Mouse (Mus musculus): Measurements from ENCODE around the gene Pik3r5. TPM values are rescaled to one million over a fixed set of nuclear protein-coding genes. Genes with fewer than 3 reads are reported as not detected.

Pik3r5 gene
- polyA plus RNA-seq, 1 experiment from 2014 or later = 0.74 TPM

DNA sequence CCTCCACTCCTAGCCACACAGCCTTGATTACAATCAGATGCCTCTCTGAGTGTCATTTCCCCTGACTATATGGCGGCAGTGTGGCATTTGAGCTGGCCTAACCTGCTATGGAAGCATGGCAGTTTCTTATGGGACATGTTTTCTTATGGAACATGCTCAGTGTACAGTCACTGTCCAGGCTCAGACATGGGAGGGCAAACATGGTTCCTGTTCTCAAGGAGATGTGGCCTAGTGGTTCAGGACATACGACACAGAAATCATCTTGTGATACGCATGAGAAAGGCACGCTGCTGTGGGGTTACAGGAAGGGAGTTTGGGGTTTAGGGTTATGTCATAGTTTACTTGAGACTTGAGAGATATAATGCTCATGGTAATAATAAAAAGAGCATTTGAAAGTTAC is 3.7 kb downstream of the Pik3r5 start:
- 94% methylated on average over 4 of the region's 4 CpGs for WGBS
- ATAC-seq (ENCODE audit: low FRiP score) = no peak

DNA sequence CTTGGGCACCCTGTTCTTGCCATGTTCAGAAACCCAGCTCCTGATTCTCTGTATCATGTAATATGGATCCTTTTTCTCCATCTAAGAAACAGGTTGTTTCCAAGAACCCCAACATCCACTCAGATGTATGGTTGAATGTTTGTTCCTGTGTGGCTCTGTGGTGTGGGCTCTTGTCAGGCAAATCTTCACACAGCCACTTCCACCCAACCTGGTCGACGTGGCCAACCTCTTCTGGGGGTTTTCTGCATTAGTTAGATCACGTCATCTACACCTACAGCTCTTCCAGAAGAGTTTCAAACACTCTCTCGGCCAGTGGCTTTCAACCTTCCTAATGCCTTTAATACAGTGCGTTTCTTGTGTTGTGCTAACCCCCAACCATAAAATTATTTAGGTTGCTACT is 4.5 kb downstream of the Pik3r5 start:
- no peak overlapping the region for H3K9ac ChIP-seq (ENCODE audit: low read depth, low read length)
- H3K27ac ChIP-seq (ENCODE audit: low read depth, low read length) = no peak overlapping the region
- 80% methylated on average over 5 of the region's 5 CpGs for whole genome bisulfite sequencing
- H3K4me2 ChIP-seq (replicated peaks; ENCODE audit: low read depth, low read length) = no peak overlapping the region
- no peaks in the 10 kb centered on the region for H3K36me3 ChIP-seq (ENCODE audit: control insufficient read depth, insufficient read depth, low read length)
- 0 out of 2 replicates have a peak, but pooled peaks cover 4% of the 10 kb centered on the region for H3K4me1 ChIP-seq (replicated peaks; ENCODE audit: control insufficient read depth, insufficient read depth, low read length)
- H3K27me3 ChIP-seq (ENCODE audit: control insufficient read depth, insufficient read depth, low read length) = peaks cover 5% of the 10 kb centered on the region; the same call in 1 of the 2 replicates
- H3K4me3 ChIP-seq (ENCODE audit: low read depth, low read length) = no peak overlapping the region
- no peak for DNase-seq (ENCODE audit: low spot score)
- no peak for ATAC-seq (ENCODE audit: low FRiP score)
- H3K9me3 ChIP-seq (ENCODE audit: control insufficient read depth, low read length) = no peaks in the 10 kb centered on the region

More for the DNA sequence above, 3.7 kb downstream of the Pik3r5 start:
- no peak overlapping the region for H3K4me3 ChIP-seq (ENCODE audit: low read depth, low read length)
- peaks cover 6% of the 10 kb centered on the region; the same call in 1 of the 2 replicates for H3K27me3 ChIP-seq (ENCODE audit: control insufficient read depth, insufficient read depth, low read length)
- H3K9ac ChIP-seq (ENCODE audit: low read depth, low read length) = no peak overlapping the region
- H3K4me2 ChIP-seq (replicated peaks; ENCODE audit: low read depth, low read length) = no peak overlapping the region
- H3K27ac ChIP-seq (ENCODE audit: low read depth, low read length) = no peak overlapping the region
- DNase-seq (ENCODE audit: low spot score) = no peak
- no peaks in the 10 kb centered on the region for H3K9me3 ChIP-seq (ENCODE audit: control insufficient read depth, low read length)
- H3K36me3 ChIP-seq (ENCODE audit: control insufficient read depth, insufficient read depth, low read length) = no peaks in the 10 kb centered on the region
- H3K4me1 ChIP-seq (replicated peaks; ENCODE audit: control insufficient read depth, insufficient read depth, low read length) = 0 out of 2 replicates have a peak, but pooled peaks cover 4% of the 10 kb centered on the region

DNA sequence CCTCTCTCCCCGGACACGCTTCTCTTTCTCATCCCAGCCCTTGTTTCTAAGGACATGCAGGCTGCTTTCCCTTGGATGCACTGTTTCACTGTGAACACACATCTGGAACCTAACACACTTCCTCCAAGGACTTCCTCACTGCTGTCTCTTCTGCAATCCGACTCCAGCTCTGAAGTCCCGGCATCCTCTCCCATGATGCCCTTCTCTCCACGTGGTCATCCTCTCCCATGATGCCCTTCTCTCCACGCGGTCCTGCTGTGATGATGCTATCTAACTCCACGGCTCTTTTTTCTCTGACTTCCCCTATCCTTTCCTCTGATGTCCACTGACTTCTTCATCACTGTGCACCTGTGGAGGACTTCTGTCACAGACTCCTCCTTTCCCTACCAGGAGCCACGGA is 8.2 kb downstream of the Pik3r5 start:
- DNase-seq (ENCODE audit: low spot score) = no peak
- Histone ChIP-seq H3K9me3 (ENCODE audit: control insufficient read depth, low read length) (no peaks in the 10 kb centered on the region), H3K27ac (ENCODE audit: low read depth, low read length) (no peak overlapping the region), H3K9ac (ENCODE audit: low read depth, low read length) (no peak overlapping the region), H3K4me1 (replicated peaks; ENCODE audit: control insufficient read depth, insufficient read depth, low read length) (no peaks in the 10 kb centered on the region), H3K36me3 (ENCODE audit: control insufficient read depth, insufficient read depth, low read length) (no peaks in the 10 kb centered on the region), H3K4me3 (ENCODE audit: low read depth, low read length) (no peak overlapping the region), H3K4me2 (replicated peaks; ENCODE audit: low read depth, low read length) (no peak overlapping the region), H3K27me3 (ENCODE audit: control insufficient read depth, insufficient read depth, low read length) (no peaks in the 10 kb centered on the region)
- WGBS = 79% methylated on average over 9 of the region's 9 CpGs
- no peak for ATAC-seq (ENCODE audit: low FRiP score)

DNA sequence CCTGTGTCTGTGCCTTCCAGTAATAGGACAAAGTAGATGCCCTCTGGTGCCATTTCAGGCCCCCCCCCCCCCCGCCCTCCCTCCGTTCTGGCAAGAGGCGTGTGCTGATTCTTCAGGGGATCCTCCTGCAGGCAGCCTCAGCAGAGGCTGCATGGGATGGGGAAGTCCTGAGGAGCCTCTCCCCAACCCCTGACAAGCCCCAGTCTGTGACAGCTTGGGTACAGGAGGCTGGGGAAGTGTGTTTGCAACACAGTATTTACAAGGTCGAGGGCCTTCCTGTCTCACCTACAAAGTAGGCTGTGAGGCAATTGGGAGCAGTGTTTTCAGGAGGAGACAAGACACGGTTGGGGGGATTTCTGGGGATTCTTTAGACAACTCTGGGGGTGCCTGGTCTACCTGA is 9.0 kb downstream of the Pik3r5 start:
- DNase-seq (ENCODE audit: low spot score) (no peak), ATAC-seq (ENCODE audit: low FRiP score) (no peak)
- Histone ChIP-seq H3K9ac (ENCODE audit: low read depth, low read length) (no peak overlapping the region), H3K4me2 (replicated peaks; ENCODE audit: low read depth, low read length) (no peak overlapping the region), H3K4me3 (ENCODE audit: low read depth, low read length) (no peak overlapping the region), H3K36me3 (ENCODE audit: control insufficient read depth, insufficient read depth, low read length) (no peaks in the 10 kb centered on the region), H3K4me1 (replicated peaks; ENCODE audit: control insufficient read depth, insufficient read depth, low read length) (no peaks in the 10 kb centered on the region), H3K27ac (ENCODE audit: low read depth, low read length) (no peak overlapping the region), H3K27me3 (ENCODE audit: control insufficient read depth, insufficient read depth, low read length) (no peaks in the 10 kb centered on the region), H3K9me3 (ENCODE audit: control insufficient read depth, low read length) (no peaks in the 10 kb centered on the region)
- WGBS = 79% methylated on average over 4 of the region's 5 CpGs

DNA sequence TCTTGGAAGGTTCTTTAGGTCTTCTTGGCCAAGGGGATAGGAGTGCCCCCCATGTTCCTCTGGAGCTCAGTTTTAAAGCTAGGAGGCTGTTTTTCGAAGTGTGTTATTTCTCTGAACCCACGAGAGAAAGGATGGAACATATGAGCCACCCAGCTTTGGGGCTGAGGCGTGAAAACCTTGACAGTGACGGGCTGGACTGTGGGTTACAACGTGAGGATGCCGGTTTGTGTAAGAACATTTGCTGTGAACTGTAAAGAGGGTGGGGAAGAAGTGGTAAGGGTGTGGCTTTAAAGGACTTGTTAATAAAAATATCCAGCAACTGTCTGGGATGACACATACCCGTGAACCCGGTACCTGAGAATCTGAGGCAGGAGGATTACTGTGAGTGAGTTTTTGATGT is 10.4 kb downstream of the Pik3r5 start:
- Histone ChIP-seq H3K4me2 (replicated peaks; ENCODE audit: low read depth, low read length) (no peak overlapping the region), H3K27me3 (ENCODE audit: control insufficient read depth, insufficient read depth, low read length) (no peaks in the 10 kb centered on the region), H3K9me3 (ENCODE audit: control insufficient read depth, low read length) (no peaks in the 10 kb centered on the region), H3K4me3 (ENCODE audit: low read depth, low read length) (no peak overlapping the region), H3K9ac (ENCODE audit: low read depth, low read length) (no peak overlapping the region), H3K4me1 (replicated peaks; ENCODE audit: control insufficient read depth, insufficient read depth, low read length) (no peaks in the 10 kb centered on the region), H3K27ac (ENCODE audit: low read depth, low read length) (no peak overlapping the region), H3K36me3 (ENCODE audit: control insufficient read depth, insufficient read depth, low read length) (no peaks in the 10 kb centered on the region)
- 92% methylated on average over 8 of the region's 8 CpGs for WGBS
- ATAC-seq (ENCODE audit: low FRiP score) (no peak), DNase-seq (ENCODE audit: low spot score) (no peak)

DNA sequence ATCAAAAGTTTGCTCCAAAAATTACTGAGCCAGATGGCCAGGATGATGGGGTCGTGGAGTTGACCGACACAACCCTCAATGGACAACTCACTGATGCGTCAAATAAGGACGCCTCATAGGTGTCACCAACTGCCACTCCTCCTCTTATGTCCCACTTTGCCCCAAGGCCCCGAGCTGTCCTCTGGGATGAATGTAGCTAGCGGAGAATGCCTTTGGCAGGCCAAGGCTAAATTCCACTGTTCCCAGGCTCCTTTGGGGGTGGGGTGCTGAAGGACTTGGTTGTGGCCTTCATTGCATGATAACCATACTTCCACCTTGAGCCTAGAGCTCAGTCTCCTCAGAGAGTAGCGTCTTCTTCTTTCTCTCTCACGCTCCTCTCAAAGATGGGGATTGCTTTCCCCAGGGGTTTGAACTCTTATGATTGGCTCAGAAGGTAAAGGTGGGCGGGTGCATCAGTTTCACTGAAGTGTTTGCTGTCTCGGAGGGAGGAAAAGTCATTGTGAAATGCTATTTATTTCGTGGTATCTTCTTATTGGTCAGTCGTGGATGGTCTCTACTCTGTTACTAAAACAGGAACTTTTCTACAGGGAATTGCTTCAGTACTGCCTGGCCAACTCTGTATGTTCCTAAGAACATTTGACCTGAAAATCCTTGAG is 11.2 kb downstream of the Pik3r5 start:
- H3K4me2 ChIP-seq (replicated peaks; ENCODE audit: low read depth, low read length) = no peak overlapping the region
- WGBS = 73% methylated on average over 12 of the region's 12 CpGs
- no peaks in the 10 kb centered on the region for H3K27me3 ChIP-seq (ENCODE audit: control insufficient read depth, insufficient read depth, low read length)

DNA sequence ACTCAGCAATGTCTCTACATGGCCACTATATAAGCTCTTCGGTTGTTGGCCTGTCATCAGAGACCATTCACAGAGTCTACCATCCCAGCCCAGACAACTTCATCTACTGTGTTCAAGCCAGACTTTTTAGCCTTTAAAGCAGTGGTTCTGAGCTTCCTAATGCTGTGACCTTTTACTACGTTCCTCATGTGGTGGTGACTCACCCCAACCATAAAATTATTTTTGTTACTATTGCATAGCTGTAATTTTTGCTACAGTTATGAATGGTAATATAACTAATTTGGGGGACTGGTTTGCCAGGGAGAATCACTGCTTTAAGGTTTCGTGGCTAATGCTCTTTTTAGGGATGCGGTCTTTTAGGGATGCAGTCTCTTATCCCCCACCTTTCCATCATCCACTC is 14.0 kb downstream of the Pik3r5 start:
- no peaks in the 10 kb centered on the region for H3K36me3 ChIP-seq (ENCODE audit: control insufficient read depth, insufficient read depth, low read length)
- no peak overlapping the region for H3K4me2 ChIP-seq (replicated peaks; ENCODE audit: low read depth, low read length)
- no peak overlapping the region for H3K9ac ChIP-seq (ENCODE audit: low read depth, low read length)
- H3K9me3 ChIP-seq (ENCODE audit: control insufficient read depth, low read length) = no peaks in the 10 kb centered on the region
- H3K27me3 ChIP-seq (ENCODE audit: control insufficient read depth, insufficient read depth, low read length) = no peaks in the 10 kb centered on the region
- DNase-seq (ENCODE audit: low spot score) (no peak), ATAC-seq (ENCODE audit: low FRiP score) (no peak)
- H3K4me1 ChIP-seq (replicated peaks; ENCODE audit: control insufficient read depth, insufficient read depth, low read length) = no peaks in the 10 kb centered on the region
- no peak overlapping the region for H3K27ac ChIP-seq (ENCODE audit: low read depth, low read length)
- H3K4me3 ChIP-seq (ENCODE audit: low read depth, low read length) = no peak overlapping the region
- WGBS = 89% methylated on average over 4 of the region's 4 CpGs

More for the DNA sequence above, 11.2 kb downstream of the Pik3r5 start:
- Histone ChIP-seq H3K27ac (ENCODE audit: low read depth, low read length) (no peak overlapping the region), H3K36me3 (ENCODE audit: control insufficient read depth, insufficient read depth, low read length) (no peaks in the 10 kb centered on the region), H3K9me3 (ENCODE audit: control insufficient read depth, low read length) (no peaks in the 10 kb centered on the region), H3K4me3 (ENCODE audit: low read depth, low read length) (no peak overlapping the region), H3K9ac (ENCODE audit: low read depth, low read length) (no peak overlapping the region), H3K4me1 (replicated peaks; ENCODE audit: control insufficient read depth, insufficient read depth, low read length) (no peaks in the 10 kb centered on the region)
- DNase-seq (ENCODE audit: low spot score) (no peak), ATAC-seq (ENCODE audit: low FRiP score) (no peak)

DNA sequence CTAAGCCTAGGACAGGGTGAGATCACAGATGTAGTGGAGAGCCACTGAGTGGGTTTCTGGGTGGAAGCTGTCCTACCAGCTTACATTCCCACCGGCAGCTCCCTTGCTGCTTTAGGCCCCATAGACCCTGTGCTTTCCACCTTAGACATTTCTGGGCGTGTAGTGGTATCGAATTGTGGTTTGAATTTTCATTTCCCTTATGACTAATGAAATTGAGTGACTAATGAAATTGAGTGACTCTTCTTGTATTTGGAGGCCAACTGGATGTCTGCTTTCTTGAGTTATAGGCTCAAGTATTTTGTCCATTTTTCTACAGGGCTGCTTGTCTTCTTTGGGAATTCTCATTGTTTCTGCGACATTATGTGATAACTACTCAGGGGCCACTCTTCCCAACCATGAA is 14.6 kb downstream of the Pik3r5 start:
- 89% methylated on average over 4 of the region's 4 CpGs for WGBS
- Histone ChIP-seq H3K4me3 (ENCODE audit: low read depth, low read length) (no peak overlapping the region), H3K36me3 (ENCODE audit: control insufficient read depth, insufficient read depth, low read length) (no peaks in the 10 kb centered on the region), H3K27ac (ENCODE audit: low read depth, low read length) (no peak overlapping the region), H3K27me3 (ENCODE audit: control insufficient read depth, insufficient read depth, low read length) (no peaks in the 10 kb centered on the region), H3K4me2 (replicated peaks; ENCODE audit: low read depth, low read length) (no peak overlapping the region), H3K9ac (ENCODE audit: low read depth, low read length) (no peak overlapping the region), H3K9me3 (ENCODE audit: control insufficient read depth, low read length) (no peaks in the 10 kb centered on the region), H3K4me1 (replicated peaks; ENCODE audit: control insufficient read depth, insufficient read depth, low read length) (no peaks in the 10 kb centered on the region; the same call in 1 of the 2 replicates)
- DNase-seq (ENCODE audit: low spot score) (no peak), ATAC-seq (ENCODE audit: low FRiP score) (no peak)

DNA sequence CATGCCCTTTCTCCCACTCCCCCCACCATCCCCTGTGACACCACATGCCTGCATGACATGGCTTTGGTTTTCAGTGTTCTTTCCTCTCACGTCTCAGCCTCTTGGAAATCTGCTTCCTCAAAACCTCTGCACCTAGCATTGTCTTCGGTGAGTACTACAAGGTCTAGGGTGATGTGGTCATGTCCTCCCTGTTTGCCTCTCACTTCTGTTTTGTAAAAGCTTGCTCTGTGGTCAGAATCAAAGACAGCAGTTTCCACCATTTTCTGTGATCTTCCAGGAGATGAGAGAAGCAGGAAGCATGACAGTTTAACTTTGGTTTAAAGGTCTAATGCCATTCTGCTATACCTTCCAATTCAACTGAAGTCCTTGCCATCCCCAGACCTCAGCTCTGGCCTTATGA is 15.3 kb downstream of the Pik3r5 start:
- Histone ChIP-seq H3K27me3 (ENCODE audit: control insufficient read depth, insufficient read depth, low read length) (no peaks in the 10 kb centered on the region), H3K36me3 (ENCODE audit: control insufficient read depth, insufficient read depth, low read length) (no peaks in the 10 kb centered on the region), H3K4me1 (replicated peaks; ENCODE audit: control insufficient read depth, insufficient read depth, low read length) (no peaks in the 10 kb centered on the region; the same call in 1 of the 2 replicates), H3K27ac (ENCODE audit: low read depth, low read length) (no peak overlapping the region), H3K4me2 (replicated peaks; ENCODE audit: low read depth, low read length) (no peak overlapping the region), H3K9ac (ENCODE audit: low read depth, low read length) (no peak overlapping the region), H3K4me3 (ENCODE audit: low read depth, low read length) (no peak overlapping the region), H3K9me3 (ENCODE audit: control insufficient read depth, low read length) (no peaks in the 10 kb centered on the region)
- ATAC-seq (ENCODE audit: low FRiP score) (no peak), DNase-seq (ENCODE audit: low spot score) (no peak)
- 97% methylated on average over 2 of the region's 2 CpGs for WGBS

All from hindbrain, embryonic 11.5 days (tissue).